Mouse (Mus musculus): ENCODE data around the gene Mxd3. TPM values are rescaled to one million over a fixed set of nuclear protein-coding genes. Genes with fewer than 3 reads are reported as not detected.

The Mxd3 gene
- total and polyA plus RNA-seq, 3 experiments: 4.7 to 33.8 (median 8.3) TPM

DNA sequence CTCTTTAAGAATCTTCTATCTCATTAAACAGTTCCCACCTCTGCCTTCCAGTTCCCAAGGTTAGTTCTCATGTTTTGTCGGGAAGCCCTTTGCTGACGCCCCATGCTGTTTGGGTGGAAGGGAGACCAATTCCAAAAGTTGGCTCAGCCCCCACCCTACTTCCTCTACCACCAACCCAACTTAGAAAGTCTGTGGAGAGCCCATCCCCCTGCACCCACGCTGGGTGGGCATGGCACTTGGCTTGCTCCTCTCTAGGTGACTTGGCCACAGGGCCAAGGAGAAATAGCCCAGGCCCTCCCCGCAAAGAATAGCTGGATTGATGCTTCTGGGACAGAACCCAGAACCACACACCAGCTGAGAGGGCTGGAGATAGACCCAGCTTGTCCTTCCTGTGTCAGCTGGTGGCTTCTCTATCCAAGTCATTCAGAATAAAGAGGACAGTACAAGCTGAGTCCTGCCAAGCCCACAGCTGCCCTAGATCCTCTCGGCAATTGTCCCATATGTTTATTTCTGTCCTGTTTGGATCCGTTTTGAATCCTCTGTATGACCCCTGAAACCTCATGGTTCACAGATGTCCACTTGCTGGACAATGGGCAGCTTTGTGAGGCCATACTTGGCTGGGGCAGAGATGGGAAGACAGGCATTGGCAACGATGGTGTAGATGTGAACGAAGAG lies 41.5 kb upstream of the Mxd3 start:
- ATAC-seq (ENCODE audit: extremely low read depth, insufficient number of reproducible peaks, low FRiP score, poor library complexity, severe bottlenecking): no peak
- TF ChIP-seq TAL1 (conservative IDR thresholded peaks at IDR 0.05; ENCODE audit: low read depth, low read length): no peak
- no peak for TF ChIP-seq GATA2 (IDR thresholded peaks at IDR 0.05; ENCODE audit: borderline replicate concordance, low read depth, low read length)
- TF ChIP-seq CTCF (IDR thresholded peaks at IDR 0.05; ENCODE audit: low read depth, low read length): no peak
- TF ChIP-seq GATA1 (IDR thresholded peaks at IDR 0.05; ENCODE audit: borderline replicate concordance, low read length): no peak
- TF ChIP-seq POLR2AphosphoS5 (IDR thresholded peaks at IDR 0.05; ENCODE audit: insufficient replicate concordance, low read depth, low read length): no peak
- H3K4me3 ChIP-seq (ENCODE audit: low read depth, low read length): no peak overlapping the region

DNA sequence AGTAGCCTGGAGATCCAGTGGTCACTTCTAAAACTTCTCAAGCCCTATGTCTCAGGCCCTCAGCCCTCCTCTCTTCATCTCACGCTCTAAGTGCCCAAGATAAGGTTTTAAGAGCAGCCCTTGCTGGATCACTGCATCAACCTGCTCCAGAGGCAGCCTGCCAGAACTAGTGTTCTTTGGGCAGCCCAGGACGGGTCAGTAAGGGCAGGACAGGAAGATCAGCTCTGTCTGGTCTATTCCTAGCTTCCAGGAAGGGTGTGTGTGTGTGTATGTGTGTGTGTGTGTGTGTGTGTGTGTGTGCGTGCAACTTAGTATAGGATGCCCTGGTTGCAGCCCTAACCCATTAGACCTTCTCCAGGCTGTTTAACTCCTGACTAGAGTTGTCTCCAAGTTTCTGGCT lies 40.6 kb upstream of the Mxd3 start:
- no peak for ATAC-seq (ENCODE audit: extremely low read depth, insufficient number of reproducible peaks, low FRiP score, poor library complexity, severe bottlenecking)

More for the DNA sequence above, 41.5 kb upstream of the Mxd3 start:
- peaks cover 14% of the 10 kb centered on the region for H3K36me3 ChIP-seq (replicated peaks)
- no peak for DNase-seq (ENCODE audit: low spot score)
- peaks cover 49% of the 10 kb centered on the region for H3K4me1 ChIP-seq (ENCODE audit: insufficient read depth, low read depth, low read length)
- H3K9me3 ChIP-seq (replicated peaks): no peaks in the 10 kb centered on the region
- H3K27me3 ChIP-seq (ENCODE audit: insufficient read depth, low read length): peaks cover 46% of the 10 kb centered on the region

DNA sequence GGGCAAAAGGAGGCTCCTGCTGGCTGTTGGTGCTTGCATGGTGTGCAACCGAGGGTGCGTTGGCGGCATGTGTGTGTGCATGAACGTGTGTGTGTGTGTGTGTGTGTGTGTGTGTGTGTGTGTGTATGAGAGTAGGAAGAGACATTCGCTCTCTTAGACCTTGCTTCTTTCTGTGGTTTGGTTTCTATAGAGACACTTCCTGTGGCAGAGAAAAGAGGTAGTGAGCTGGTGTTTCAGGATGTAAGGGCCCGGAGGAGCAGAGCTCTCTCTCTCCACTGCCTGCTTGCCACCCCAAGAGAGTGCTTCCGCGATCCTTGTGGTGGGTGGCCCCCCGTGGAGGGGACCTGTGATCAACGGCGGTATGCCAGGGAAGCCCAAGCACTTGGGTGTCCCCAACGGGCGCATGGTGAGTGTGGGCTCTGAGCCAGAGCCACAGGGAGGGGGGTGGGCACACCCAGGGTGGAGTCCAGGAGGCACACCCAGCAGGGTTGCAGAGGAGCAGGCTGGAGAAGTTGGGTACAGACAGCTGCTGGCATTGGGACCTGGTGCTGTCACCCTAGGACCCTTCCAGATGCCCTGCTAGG lies 40.0 kb upstream of the Mxd3 start, which contains the start of gene Rgs14:
Rgs14 (plus strand) TSS at position 202 of the 584 bp plus-strand sequence.
- H3K4me3 ChIP-seq (ENCODE audit: low read depth, low read length): peak within 1 kb of the TSS; percentile 72
- H3K27me3 ChIP-seq (ENCODE audit: insufficient read depth, low read length): peaks cover 38% of the 10 kb centered on the region
- no peaks in the 10 kb centered on the region for H3K9me3 ChIP-seq (replicated peaks)
- no peak for TF ChIP-seq GATA2 (IDR thresholded peaks at IDR 0.05; ENCODE audit: borderline replicate concordance, low read depth, low read length)
- no peak for TF ChIP-seq TAL1 (conservative IDR thresholded peaks at IDR 0.05; ENCODE audit: low read depth, low read length)
- DNase-seq (ENCODE audit: low spot score) (peak; percentile 84), ATAC-seq (ENCODE audit: extremely low read depth, insufficient number of reproducible peaks, low FRiP score, poor library complexity, severe bottlenecking) (peak; percentile 87)
- H3K36me3 ChIP-seq (replicated peaks): peaks cover 11% of the 10 kb centered on the region
- H3K4me1 ChIP-seq (ENCODE audit: insufficient read depth, low read depth, low read length): peaks cover 49% of the 10 kb centered on the region

More for the DNA sequence above, 40.6 kb upstream of the Mxd3 start:
- peak overlapping the region; percentile 72 for H3K4me3 ChIP-seq (ENCODE audit: low read depth, low read length)
- no peak for TF ChIP-seq POLR2AphosphoS5 (IDR thresholded peaks at IDR 0.05; ENCODE audit: insufficient replicate concordance, low read depth, low read length)
- no peak for TF ChIP-seq GATA2 (IDR thresholded peaks at IDR 0.05; ENCODE audit: borderline replicate concordance, low read depth, low read length)
- TF ChIP-seq CTCF (IDR thresholded peaks at IDR 0.05; ENCODE audit: low read depth, low read length): no peak
- TF ChIP-seq GATA1 (IDR thresholded peaks at IDR 0.05; ENCODE audit: borderline replicate concordance, low read length): no peak
- no peak for TF ChIP-seq TAL1 (conservative IDR thresholded peaks at IDR 0.05; ENCODE audit: low read depth, low read length)
- no peak for DNase-seq (ENCODE audit: low spot score)
- peaks cover 38% of the 10 kb centered on the region for H3K27me3 ChIP-seq (ENCODE audit: insufficient read depth, low read length)
- H3K36me3 ChIP-seq (replicated peaks): peaks cover 11% of the 10 kb centered on the region
- H3K4me1 ChIP-seq (ENCODE audit: insufficient read depth, low read depth, low read length): peaks cover 49% of the 10 kb centered on the region
- H3K9me3 ChIP-seq (replicated peaks): no peaks in the 10 kb centered on the region

DNA sequence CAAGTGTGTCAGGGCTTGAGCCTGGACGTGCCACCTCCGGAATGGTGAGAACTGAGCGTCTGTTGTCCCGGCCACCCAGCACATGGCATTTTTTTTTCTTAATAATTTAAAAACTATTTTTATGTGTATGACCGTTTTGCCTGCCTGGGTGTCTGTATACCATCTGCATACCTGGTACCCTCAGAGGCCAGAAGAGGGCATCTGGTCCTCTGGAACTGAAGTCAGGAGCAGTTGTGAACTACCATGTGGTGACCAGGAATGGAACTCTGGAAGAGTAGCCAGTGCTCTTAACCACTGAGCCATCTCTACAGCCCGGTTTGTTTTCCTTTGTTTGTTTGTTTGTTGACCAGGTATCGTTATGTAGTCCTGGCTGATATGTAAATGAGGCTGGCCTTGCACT lies 38.8 kb upstream of the Mxd3 start:
- ATAC-seq (ENCODE audit: extremely low read depth, insufficient number of reproducible peaks, low FRiP score, poor library complexity, severe bottlenecking): no peak

DNA sequence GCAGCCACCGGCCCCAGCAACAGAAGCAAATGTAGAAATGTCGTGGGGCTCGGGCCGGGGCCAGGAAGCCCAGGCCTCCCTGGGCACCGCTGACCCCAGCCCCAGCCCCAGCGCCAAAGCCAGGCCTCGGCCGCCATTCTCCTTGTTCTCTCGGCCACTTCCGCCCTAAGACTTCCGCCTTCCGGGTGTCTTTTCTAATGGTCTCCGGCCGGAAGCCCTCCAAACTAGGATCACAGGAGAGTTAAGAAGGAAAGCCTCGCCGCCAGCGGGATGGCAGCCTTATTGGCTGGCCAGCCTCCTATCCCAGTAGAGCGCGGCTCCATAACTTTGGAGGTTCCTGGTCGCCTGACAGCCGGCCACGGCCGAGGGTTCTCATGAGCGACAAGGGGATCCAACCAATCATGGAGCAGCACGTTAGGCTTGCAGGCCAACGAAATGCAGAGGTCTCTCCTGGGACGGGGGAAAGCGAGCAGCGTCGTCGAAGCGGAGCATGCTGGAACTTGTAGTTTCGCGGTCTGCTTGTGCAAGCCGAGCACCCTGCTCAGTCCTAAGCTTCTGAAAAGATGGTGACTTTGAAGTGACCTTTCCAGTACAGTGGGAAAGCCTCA lies 32.9 kb upstream of the Mxd3 start, which contains the start of gene Lman2:
Lman2 (minus strand) TSS at position 331 of the 608 bp plus-strand sequence.
- peak; percentile 94 for ATAC-seq (ENCODE audit: extremely low read depth, insufficient number of reproducible peaks, low FRiP score, poor library complexity, severe bottlenecking)
- Histone ChIP-seq H3K4me1 (ENCODE audit: insufficient read depth, low read depth, low read length) (peaks cover 46% of the 10 kb centered on the region), H3K4me3 (ENCODE audit: low read depth, low read length) (peak within 1 kb of the TSS; percentile 100), H3K36me3 (replicated peaks) (peaks cover 38% of the 10 kb centered on the region), H3K9me3 (replicated peaks) (no peaks in the 10 kb centered on the region), H3K27me3 (ENCODE audit: insufficient read depth, low read length) (no peaks in the 10 kb centered on the region; the same call in 1 of the 2 replicates)
- DNase-seq (ENCODE audit: low spot score): peak; percentile 89
- no peak for TF ChIP-seq GATA1 (IDR thresholded peaks at IDR 0.05; ENCODE audit: borderline replicate concordance, low read length)
- TF ChIP-seq GATA2 (IDR thresholded peaks at IDR 0.05; ENCODE audit: borderline replicate concordance, low read depth, low read length): no peak
- TF ChIP-seq POLR2AphosphoS5 (IDR thresholded peaks at IDR 0.05; ENCODE audit: insufficient replicate concordance, low read depth, low read length): no peak
- no peak for TF ChIP-seq TAL1 (conservative IDR thresholded peaks at IDR 0.05; ENCODE audit: low read depth, low read length)
- no peak for TF ChIP-seq CTCF (IDR thresholded peaks at IDR 0.05; ENCODE audit: low read depth, low read length)

More for the DNA sequence above, 38.8 kb upstream of the Mxd3 start:
- peaks cover 27% of the 10 kb centered on the region; the same call in 1 of the 2 replicates for H3K27me3 ChIP-seq (ENCODE audit: insufficient read depth, low read length)
- H3K9me3 ChIP-seq (replicated peaks): no peaks in the 10 kb centered on the region
- peaks cover 49% of the 10 kb centered on the region for H3K4me1 ChIP-seq (ENCODE audit: insufficient read depth, low read depth, low read length)
- TF ChIP-seq CTCF (IDR thresholded peaks at IDR 0.05; ENCODE audit: low read depth, low read length) (no peak), TAL1 (conservative IDR thresholded peaks at IDR 0.05; ENCODE audit: low read depth, low read length) (no peak), POLR2AphosphoS5 (IDR thresholded peaks at IDR 0.05; ENCODE audit: insufficient replicate concordance, low read depth, low read length) (no peak), GATA1 (IDR thresholded peaks at IDR 0.05; ENCODE audit: borderline replicate concordance, low read length) (no peak), GATA2 (IDR thresholded peaks at IDR 0.05; ENCODE audit: borderline replicate concordance, low read depth, low read length) (no peak)
- no peak for DNase-seq (ENCODE audit: low spot score)
- H3K36me3 ChIP-seq (replicated peaks): peaks cover 7% of the 10 kb centered on the region
- H3K4me3 ChIP-seq (ENCODE audit: low read depth, low read length): no peak overlapping the region

DNA sequence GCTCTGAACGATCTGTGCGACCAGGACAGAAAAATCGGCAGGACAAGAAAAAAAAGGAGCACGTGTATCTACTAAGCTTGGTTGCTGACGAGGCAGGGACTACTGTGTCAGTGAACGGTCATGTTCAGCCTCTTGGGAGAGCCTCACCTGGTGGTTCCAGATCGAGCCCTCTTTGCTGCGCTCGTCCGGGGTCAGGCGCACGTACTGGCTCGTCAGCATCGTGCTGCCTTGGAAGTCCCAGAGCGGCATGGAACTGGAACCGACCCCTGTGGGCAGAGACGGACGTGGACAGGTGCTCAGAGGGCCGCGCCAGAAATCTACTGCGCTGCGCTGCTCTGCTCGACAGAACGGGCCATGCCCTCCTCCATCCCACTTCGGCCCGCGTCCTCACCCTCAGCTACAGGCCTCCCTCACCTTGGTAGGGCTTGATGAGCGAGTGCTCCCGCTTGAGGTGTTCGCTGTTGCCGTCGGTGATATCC lies 32.4 kb upstream of the Mxd3 start:
- peaks cover 48% of the 10 kb centered on the region for H3K4me1 ChIP-seq (ENCODE audit: insufficient read depth, low read depth, low read length)
- peak overlapping the region; percentile 100 for H3K4me3 ChIP-seq (ENCODE audit: low read depth, low read length)
- DNase-seq (ENCODE audit: low spot score) (no peak), ATAC-seq (ENCODE audit: extremely low read depth, insufficient number of reproducible peaks, low FRiP score, poor library complexity, severe bottlenecking) (no peak)
- H3K27me3 ChIP-seq (ENCODE audit: insufficient read depth, low read length): no peaks in the 10 kb centered on the region; the same call in 1 of the 2 replicates
- H3K36me3 ChIP-seq (replicated peaks): peaks cover 44% of the 10 kb centered on the region
- no peaks in the 10 kb centered on the region for H3K9me3 ChIP-seq (replicated peaks)
- no peak for TF ChIP-seq GATA2 (IDR thresholded peaks at IDR 0.05; ENCODE audit: borderline replicate concordance, low read depth, low read length)
- TF ChIP-seq POLR2AphosphoS5 (IDR thresholded peaks at IDR 0.05; ENCODE audit: insufficient replicate concordance, low read depth, low read length): no peak
- TF ChIP-seq GATA1 (IDR thresholded peaks at IDR 0.05; ENCODE audit: borderline replicate concordance, low read length): no peak
- no peak for TF ChIP-seq CTCF (IDR thresholded peaks at IDR 0.05; ENCODE audit: low read depth, low read length)
- TF ChIP-seq TAL1 (conservative IDR thresholded peaks at IDR 0.05; ENCODE audit: low read depth, low read length): no peak

Data from G1E (cell line).